Mouse (Mus musculus) neural tube, embryonic 13.5 days (tissue): ENCODE data around the gene Cacybp. TPM values are rescaled to one million over a fixed set of nuclear protein-coding genes. Genes with fewer than 3 reads are reported as not detected.

ENCODE experiments used
- ATAC-seq: fragments of 200-750 bp; cut with Nextera tagmentation; 2 replicates; pipeline ENCODE4 v1.8.0; 2017; ENCODE audit warnings: low read depth, mild to moderate bottlenecking, moderate TSS enrichment, moderate library complexity
- H3K27ac ChIP-seq: fragments of 300-500 bp; sonication (generic); replicated peaks from 2 replicates; pipeline ENCODE4 v1.5.1; 2015; ENCODE audit warnings: moderate library complexity, mild to moderate bottlenecking, inconsistent platforms
- H3K27me3 ChIP-seq: fragments of 300-500 bp; sonication (generic); 2 replicates; pipeline ENCODE4 v1.6.1; 2015; ENCODE audit warnings: mild to moderate bottlenecking, inconsistent platforms
- H3K36me3 ChIP-seq: fragments of 300-500 bp; sonication (generic); 2 replicates; pipeline ENCODE4 v1.6.1; 2015; ENCODE audit warnings: mild to moderate bottlenecking, inconsistent platforms
- H3K4me1 ChIP-seq: fragments of 300-500 bp; sonication (generic); replicated peaks from 2 replicates; pipeline ENCODE4 v1.6.1; 2015; ENCODE audit warnings: inconsistent platforms
- H3K4me2 ChIP-seq: fragments of 300-500 bp; sonication (generic); 2 replicates; pipeline ENCODE4 v1.6.1; 2015; ENCODE audit warnings: inconsistent platforms, mild to moderate bottlenecking, moderate library complexity
- H3K4me3 ChIP-seq: fragments of 300-500 bp; sonication (generic); 2 replicates; pipeline ENCODE4 v1.5.1; 2015; ENCODE audit warnings: mild to moderate bottlenecking, inconsistent platforms
- H3K9ac ChIP-seq: fragments of 300-500 bp; sonication (generic); 2 replicates; pipeline ENCODE4 v1.6.1; 2015; ENCODE audit warnings: moderate library complexity, mild to moderate bottlenecking, inconsistent platforms
- H3K9me3 ChIP-seq: fragments of 300-500 bp; sonication (generic); 2 replicates; pipeline ENCODE4 v1.6.1; 2016; ENCODE audit warnings: inconsistent platforms
- WGBS: fragments of 180-500 bp; shearing (Covaris S2); methylation state at CpG from one replicate; pipeline ENCODE4 v1.1.7; 2015; 5-methylcytosine and 5-hydroxymethylcytosine counted together
- polyA plus RNA-seq: library from polyadenylated mRNA; unstranded; fragments of >200 nt; fragmentation: Nextera tagmentation; extraction: Ambion mirVana; gene quantifications from 2 replicates; pipeline ENCODE4 v1.2.1, GENCODE M21; 2015

Gene Cacybp
- polyA plus RNA-seq, 1 experiment from 2014 or later = 273 TPM

DNA sequence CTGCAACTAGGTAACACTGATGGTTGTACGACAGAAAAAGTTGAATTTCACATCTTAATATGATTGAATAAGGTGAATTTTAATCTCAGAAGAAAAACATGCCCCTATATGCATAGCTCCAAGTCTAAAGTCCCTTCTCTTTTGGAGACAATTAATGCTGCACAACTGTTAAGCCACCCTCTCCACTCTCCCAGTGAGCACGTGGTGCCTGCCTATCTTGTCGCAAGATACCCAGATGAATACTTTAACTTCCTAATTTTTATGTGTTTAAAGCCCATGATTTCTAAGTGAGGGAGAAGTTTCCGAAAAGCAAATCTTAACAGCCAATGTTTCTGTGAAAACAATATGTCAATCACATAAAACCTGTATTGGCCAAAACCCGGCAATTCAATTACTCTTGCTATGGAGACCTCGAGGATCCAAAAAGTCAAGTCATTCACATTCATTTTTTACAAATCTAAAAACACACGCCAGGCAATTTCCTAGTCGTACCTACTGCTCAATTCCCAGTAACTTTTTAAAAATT is 1.0 kb downstream of the Cacybp start:
- Histone ChIP-seq H3K27me3 (no peaks in the 10 kb centered on the region), H3K9ac (peak overlapping the region; percentile 93), H3K36me3 (peaks cover 15% of the 10 kb centered on the region), H3K27ac (peak overlapping the region; percentile 95), H3K9me3 (no peaks in the 10 kb centered on the region), H3K4me2 (peak overlapping the region; percentile 85), H3K4me1 (peaks cover 35% of the 10 kb centered on the region), H3K4me3 (peak overlapping the region; percentile 79)
- WGBS = 1% methylated on average over 8 of the region's 8 CpGs
- no peak for ATAC-seq

- H3K9ac ChIP-seq = peak overlapping the region; percentile 93
- ATAC-seq = no peak
- peaks cover 26% of the 10 kb centered on the region for H3K36me3 ChIP-seq
- peaks cover 35% of the 10 kb centered on the region for H3K4me1 ChIP-seq
- peak overlapping the region; percentile 85 for H3K4me2 ChIP-seq
- H3K27me3 ChIP-seq = no peaks in the 10 kb centered on the region
- no peak overlapping the region for H3K27ac ChIP-seq
- H3K4me3 ChIP-seq = peak overlapping the region; percentile 79
- no peaks in the 10 kb centered on the region for H3K9me3 ChIP-seq
- 55% methylated on average over 3 of the region's 3 CpGs for WGBS
Observed at GRCm38 (mm10) chr1:160210566-160210965, 2.1 kb downstream of the Cacybp start.

- Histone ChIP-seq H3K27me3 (no peaks in the 10 kb centered on the region), H3K4me1 (peaks cover 35% of the 10 kb centered on the region), H3K4me3 (no peak overlapping the region), H3K36me3 (peaks cover 32% of the 10 kb centered on the region), H3K4me2 (peak overlapping the region; percentile 30; the same call in 1 of the 2 replicates), H3K9me3 (no peaks in the 10 kb centered on the region), H3K9ac (no peak overlapping the region), H3K27ac (no peak overlapping the region)
- WGBS = 31% methylated on average over 2 of the region's 2 CpGs
- ATAC-seq = no peak
Observed at GRCm38 (mm10) chr1:160209844-160210243, 2.8 kb downstream of the Cacybp start.

- Histone ChIP-seq H3K4me1 (peaks cover 12% of the 10 kb centered on the region), H3K27me3 (no peaks in the 10 kb centered on the region), H3K4me3 (no peak overlapping the region), H3K9ac (no peak overlapping the region), H3K27ac (no peak overlapping the region), H3K36me3 (peaks cover 68% of the 10 kb centered on the region), H3K4me2 (no peak overlapping the region), H3K9me3 (no peaks in the 10 kb centered on the region)
- no peak for ATAC-seq
Observed at GRCm38 (mm10) chr1:160205486-160205885, 7.2 kb downstream of the Cacybp start.

GRCm38 (mm10) chr1:160195337-160195663 is 17.4 kb downstream of the Cacybp start:
- Histone ChIP-seq H3K27ac (peak overlapping the region; percentile 77), H3K4me1 (peaks cover 15% of the 10 kb centered on the region), H3K9ac (peak overlapping the region; percentile 76), H3K4me2 (peak overlapping the region; percentile 72), H3K9me3 (no peaks in the 10 kb centered on the region), H3K36me3 (peaks cover 26% of the 10 kb centered on the region), H3K27me3 (no peaks in the 10 kb centered on the region), H3K4me3 (peak overlapping the region; percentile 68)
- no peak; the same call in 1 of the 2 replicates for ATAC-seq
- WGBS = 0% methylated on average over 13 of the region's 13 CpGs

GRCm38 (mm10) chr1:160194529-160195336 is 17.9 kb downstream of the Cacybp start, which contains the start of gene Mrps14:
Mrps14 (plus strand) TSS chr1:160195215.
- ATAC-seq = peak; percentile 100
- H3K4me2 ChIP-seq = peak within 1 kb of the TSS; percentile 72
- 9% methylated on average over 31 of the region's 31 CpGs for WGBS
- H3K36me3 ChIP-seq = peaks cover 23% of the 10 kb centered on the region
- H3K9ac ChIP-seq = peak within 1 kb of the TSS; percentile 76
- peaks cover 15% of the 10 kb centered on the region for H3K4me1 ChIP-seq
- H3K27me3 ChIP-seq = no peaks in the 10 kb centered on the region
- peak within 1 kb of the TSS; percentile 77 for H3K27ac ChIP-seq
- peak within 1 kb of the TSS; percentile 68 for H3K4me3 ChIP-seq
- no peaks in the 10 kb centered on the region for H3K9me3 ChIP-seq

DNA sequence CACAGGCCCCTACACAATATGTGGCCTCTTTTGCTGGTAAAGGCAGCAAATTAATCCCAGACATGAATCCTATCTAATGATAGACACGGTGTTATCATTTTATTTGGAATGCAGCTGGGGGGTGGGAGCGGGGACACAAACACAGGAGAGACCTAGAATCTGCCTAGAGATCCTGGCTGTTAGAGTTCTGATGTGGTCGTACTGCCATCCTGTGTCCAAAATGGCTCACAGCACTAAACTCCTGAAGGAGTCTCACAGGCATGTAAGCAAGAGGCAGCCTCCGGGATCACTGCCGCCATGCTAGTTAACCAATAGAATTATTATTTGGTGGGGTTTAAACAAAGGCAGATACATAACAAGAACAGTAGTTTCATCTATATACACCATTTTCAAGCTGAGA is 28.2 kb downstream of the Cacybp start:
- Histone ChIP-seq H3K4me1 (0 out of 2 replicates have a peak, but pooled peaks cover 8% of the 10 kb centered on the region), H3K9ac (no peak overlapping the region), H3K4me3 (no peak overlapping the region), H3K27ac (no peak overlapping the region), H3K36me3 (no peaks in the 10 kb centered on the region), H3K27me3 (0 out of 2 replicates have a peak, but pooled peaks cover 2% of the 10 kb centered on the region), H3K9me3 (no peaks in the 10 kb centered on the region), H3K4me2 (0 out of 2 replicates have a peak overlapping the region, but pooled peaks have one; percentile 5)
- peak; percentile 93 for ATAC-seq
- 18% methylated on average over 5 of the region's 5 CpGs for WGBS

- Histone ChIP-seq H3K36me3 (no peaks in the 10 kb centered on the region), H3K4me1 (0 out of 2 replicates have a peak, but pooled peaks cover 8% of the 10 kb centered on the region), H3K9ac (no peak overlapping the region), H3K9me3 (no peaks in the 10 kb centered on the region), H3K4me3 (no peak overlapping the region), H3K27me3 (0 out of 2 replicates have a peak, but pooled peaks cover 2% of the 10 kb centered on the region), H3K27ac (no peak overlapping the region), H3K4me2 (no peak overlapping the region)
- ATAC-seq = no peak
- WGBS = 69% methylated on average over 4 of the region's 4 CpGs
Observed at GRCm38 (mm10) chr1:160181216-160181615, 31.5 kb downstream of the Cacybp start.

GRCm38 (mm10) chr1:160176903-160177302 is 35.8 kb downstream of the Cacybp start:
- Histone ChIP-seq H3K4me1 (0 out of 2 replicates have a peak, but pooled peaks cover 3% of the 10 kb centered on the region), H3K27me3 (no peaks in the 10 kb centered on the region), H3K9ac (no peak overlapping the region), H3K9me3 (no peaks in the 10 kb centered on the region), H3K27ac (no peak overlapping the region), H3K4me3 (no peak overlapping the region), H3K4me2 (no peak overlapping the region), H3K36me3 (no peaks in the 10 kb centered on the region)
- ATAC-seq = no peak
- WGBS = 63% methylated on average over 8 of the region's 8 CpGs

DNA sequence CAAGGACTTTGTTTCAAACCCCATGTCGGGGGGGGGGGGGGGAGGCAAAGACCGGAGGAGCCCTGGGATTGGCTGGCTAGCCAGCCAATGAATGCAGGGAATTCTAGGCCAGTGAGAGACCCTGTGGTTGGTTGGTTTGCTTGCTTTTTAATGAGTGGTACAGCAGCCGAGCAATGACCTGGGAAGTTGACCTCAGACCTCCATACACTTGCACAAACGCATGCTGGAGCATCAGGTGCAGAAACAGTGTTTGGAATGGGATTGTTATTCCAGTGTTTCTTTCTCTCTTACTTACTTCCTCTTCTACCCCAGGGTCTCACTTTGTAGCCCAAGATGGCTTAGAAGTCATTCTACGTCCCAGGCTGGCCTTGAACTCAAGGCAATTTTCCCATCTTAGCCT is 46.1 kb downstream of the Cacybp start:
- ATAC-seq = no peak
- Histone ChIP-seq H3K4me2 (no peak overlapping the region), H3K4me3 (no peak overlapping the region), H3K4me1 (no peaks in the 10 kb centered on the region), H3K9ac (no peak overlapping the region), H3K27me3 (no peaks in the 10 kb centered on the region), H3K9me3 (no peaks in the 10 kb centered on the region), H3K27ac (no peak overlapping the region), H3K36me3 (no peaks in the 10 kb centered on the region)
- WGBS = 71% methylated on average over 4 of the region's 5 CpGs

GRCm38 (mm10) chr1:160158190-160158589 is 54.5 kb downstream of the Cacybp start:
- Histone ChIP-seq H3K4me1 (no peaks in the 10 kb centered on the region), H3K4me3 (no peak overlapping the region), H3K9ac (no peak overlapping the region), H3K9me3 (no peaks in the 10 kb centered on the region), H3K36me3 (no peaks in the 10 kb centered on the region), H3K4me2 (no peak overlapping the region), H3K27ac (no peak overlapping the region), H3K27me3 (no peaks in the 10 kb centered on the region)
- 91% methylated on average over 2 of the region's 2 CpGs for WGBS
- no peak for ATAC-seq

- Histone ChIP-seq H3K27me3 (no peaks in the 10 kb centered on the region), H3K4me1 (peaks cover 8% of the 10 kb centered on the region; the same call in 1 of the 2 replicates), H3K36me3 (no peaks in the 10 kb centered on the region), H3K4me3 (no peak within 1 kb of the TSS), H3K9ac (no peak within 1 kb of the TSS), H3K4me2 (no peak within 1 kb of the TSS), H3K27ac (no peak within 1 kb of the TSS), H3K9me3 (no peaks in the 10 kb centered on the region)
- no peak for ATAC-seq
- 75% methylated on average over 8 of the region's 8 CpGs for WGBS
Observed at GRCm38 (mm10) chr1:160153480-160153879, 59.2 kb downstream of the Cacybp start, which contains the start of gene Tnn. Tnn (minus strand) TSS chr1:160153580.
